Mouse (Mus musculus) spleen, adult 10 weeks (tissue): ENCODE results near the gene Trappc10. TPM values are rescaled to one million over a fixed set of nuclear protein-coding genes. Genes with fewer than 3 reads are reported as not detected.

Source experiments
- polyA plus RNA-seq: library from polyadenylated mRNA; stranded (reverse); fragments of 350-450 nt; fragmentation: Illumina TruSeq; extraction: RNeasy Lipid Tissue Mini Kit (QIAGEN cat#74804); gene quantifications from one replicate; pipeline ENCODE4 v1.2.3, GENCODE M21; 2015; ENCODE audit warnings: low replicate concordance; ENCODE audit not compliant: insufficient read depth

Gene Trappc10
- polyA plus RNA-seq, result 37.9 TPM

GRCm38 (mm10) chr10:78244438-78245224 lies at the start of gene Trappc10:
Gene Trappc10, minus strand, starts transcription at chr10:78244641.

GRCm38 (mm10) chr10:78184531-78185380 lies 59.7 kb downstream of the Trappc10 start, which contains the start of gene Pwp2:
Gene Pwp2, minus strand, starts transcription at chr10:78185149.

GRCm38 (mm10) chr10:78169281-78170042 lies 75.0 kb downstream of the Trappc10 start, which contains the start of gene D10Jhu81e:
Gene D10Jhu81e, minus strand, starts transcription at chr10:78169782.

Other genes starting within 250 kb of the Trappc10 start
- 8.5 TPM for gene Pfkl, start 234.6 kb downstream of the Trappc10 start, polyA plus RNA-seq
- gene Dnmt3l, start 202.7 kb downstream of the Trappc10 start, polyA plus RNA-seq, result not detected
- 1.9 TPM for gene Aire, start 201.0 kb downstream of the Trappc10 start, polyA plus RNA-seq
- 222 TPM for gene Icosl, start 175.3 kb downstream of the Trappc10 start, polyA plus RNA-seq
- gene D10Jhu81e, start 74.9 kb downstream of the Trappc10 start, polyA plus RNA-seq, result 16.5 TPM
- 14.7 TPM for gene Pwp2, start 59.5 kb downstream of the Trappc10 start, polyA plus RNA-seq
- 32.4 TPM for gene Agpat3, start 107.8 kb upstream of the Trappc10 start, polyA plus RNA-seq
- gene Rrp1, start 168.4 kb upstream of the Trappc10 start, polyA plus RNA-seq, result 159 TPM
- 83.1 TPM for gene Cstb, start 181.0 kb upstream of the Trappc10 start, polyA plus RNA-seq
- gene Pdxk, start 220.3 kb upstream of the Trappc10 start, polyA plus RNA-seq, result 13.6 TPM